Mouse (Mus musculus) hindbrain, embryonic 12.5 days (tissue): ENCODE measurements around the gene Opcml. TPM values are rescaled to one million over a fixed set of nuclear protein-coding genes. Genes with fewer than 3 reads are reported as not detected.
A peak's percentile ranks its signal among the peaks of the same experiment; 100 is the strongest.

Experiments used
- ATAC-seq: fragments of 200-750 bp; cut with Nextera tagmentation; 2 replicates; pipeline ENCODE4 v1.8.0; 2017; ENCODE audit warnings: moderate TSS enrichment; ENCODE audit not compliant: low FRiP score
- H3K27ac ChIP-seq: fragments of 300-500 bp; sonication (generic); 2 replicates; pipeline ENCODE4 v1.5.1; 2016; ENCODE audit warnings: mild to moderate bottlenecking
- H3K27me3 ChIP-seq: fragments of 300-500 bp; sonication (generic); 2 replicates; pipeline ENCODE4 v1.6.1; 2016; ENCODE audit warnings: mild to moderate bottlenecking
- H3K36me3 ChIP-seq: fragments of 300-500 bp; sonication (generic); 2 replicates; pipeline ENCODE4 v1.6.1; 2016; ENCODE audit warnings: mild to moderate bottlenecking
- H3K4me1 ChIP-seq: fragments of 300-500 bp; sonication (generic); 2 replicates; pipeline ENCODE4 v1.6.1; 2016
- H3K4me2 ChIP-seq: fragments of 300-500 bp; sonication (generic); replicated peaks from 2 replicates; pipeline ENCODE4 v1.6.1; 2016; ENCODE audit warnings: mild to moderate bottlenecking
- H3K4me3 ChIP-seq: fragments of 300-500 bp; sonication (generic); 2 replicates; pipeline ENCODE4 v1.5.1; 2016; ENCODE audit warnings: mild to moderate bottlenecking
- H3K9ac ChIP-seq: fragments of 300-500 bp; sonication (generic); 2 replicates; pipeline ENCODE4 v1.6.1; 2016; ENCODE audit warnings: mild to moderate bottlenecking, moderate library complexity
- H3K9me3 ChIP-seq: fragments of 300-500 bp; sonication (generic); replicated peaks from 2 replicates; pipeline ENCODE4 v1.6.1; 2016; ENCODE audit warnings: mild to moderate bottlenecking
- WGBS: fragments of 180-500 bp; shearing (Covaris S2); methylation state at CpG from one replicate; pipeline ENCODE4 v1.1.7; 2016; 5-methylcytosine and 5-hydroxymethylcytosine counted together
- polyA plus RNA-seq: library from polyadenylated mRNA; unstranded; fragments of >200 nt; fragmentation: Nextera tagmentation; extraction: Ambion mirVana; gene quantifications from 2 replicates; pipeline ENCODE4 v1.2.1, GENCODE M21; 2016

The Opcml gene
- polyA plus RNA-seq, 1 experiment from 2014 or later: 10.8 TPM

DNA sequence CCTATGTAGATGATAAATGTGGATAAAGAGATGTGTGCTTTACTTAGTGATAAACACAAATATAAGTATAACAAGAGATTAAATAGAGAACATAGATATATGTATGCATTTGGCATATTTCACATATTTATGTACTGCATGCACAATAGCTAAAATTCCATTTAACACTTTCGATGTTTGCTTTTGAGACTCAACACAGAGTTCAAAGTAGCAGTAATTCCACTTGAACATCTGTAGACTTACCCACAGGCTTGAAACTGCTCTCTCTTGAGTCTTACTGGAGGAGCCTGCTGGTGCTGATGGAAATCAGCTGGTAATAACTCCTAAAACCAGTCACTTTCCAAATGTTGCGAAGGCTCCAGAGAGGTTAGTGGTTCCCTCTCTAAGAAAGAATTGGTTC lies 258.6 kb downstream of the Opcml start:
- WGBS: 100% methylated on average over 2 of the region's 2 CpGs
- H3K27ac ChIP-seq: no peak overlapping the region

DNA sequence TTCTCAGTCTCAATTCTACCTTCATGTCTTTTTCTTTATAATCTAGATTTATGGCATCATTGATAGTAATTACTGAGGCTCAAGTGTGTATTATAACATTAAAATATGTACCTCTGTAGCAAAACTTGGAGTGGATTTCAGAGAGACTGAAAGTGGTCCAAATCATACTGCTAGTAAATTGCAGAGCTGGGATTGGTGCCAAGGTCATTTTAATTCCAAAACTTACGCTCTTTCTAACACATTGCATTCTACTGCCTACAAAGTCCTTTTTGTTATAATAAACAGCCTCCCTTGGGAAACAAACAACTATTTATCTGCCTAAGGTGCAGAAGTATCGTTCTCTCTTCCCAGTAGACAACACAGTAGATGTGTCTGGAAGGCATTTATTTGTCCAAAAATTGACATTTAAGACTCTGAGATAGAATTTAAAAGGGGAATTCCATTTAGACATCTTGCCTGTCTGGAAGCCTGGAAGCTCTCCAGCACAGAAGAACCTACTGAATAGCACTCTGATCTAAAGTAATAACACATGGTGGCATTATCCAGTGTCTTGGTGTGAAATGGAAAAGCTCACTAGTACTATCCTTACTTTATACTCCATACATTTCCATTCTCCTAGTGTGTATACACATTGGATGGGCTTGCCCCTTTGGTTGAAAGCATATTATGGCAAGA lies 266.7 kb downstream of the Opcml start:
- no peak overlapping the region for H3K4me2 ChIP-seq
- H3K27me3 ChIP-seq: no peaks in the 10 kb centered on the region
- WGBS: 74% methylated on average over 2 of the region's 2 CpGs
- no peak overlapping the region for H3K4me3 ChIP-seq
- H3K9ac ChIP-seq: no peak overlapping the region
- no peaks in the 10 kb centered on the region for H3K4me1 ChIP-seq
- no peaks in the 10 kb centered on the region for H3K9me3 ChIP-seq
- H3K36me3 ChIP-seq: no peaks in the 10 kb centered on the region
- no peak for ATAC-seq
- H3K27ac ChIP-seq: no peak overlapping the region

More for the DNA sequence above, 258.6 kb downstream of the Opcml start:
- H3K36me3 ChIP-seq: no peaks in the 10 kb centered on the region
- no peak overlapping the region for H3K9ac ChIP-seq
- H3K9me3 ChIP-seq: no peaks in the 10 kb centered on the region
- no peak overlapping the region for H3K4me3 ChIP-seq
- H3K27me3 ChIP-seq: no peaks in the 10 kb centered on the region
- no peaks in the 10 kb centered on the region for H3K4me1 ChIP-seq
- ATAC-seq: no peak
- no peak overlapping the region for H3K4me2 ChIP-seq

DNA sequence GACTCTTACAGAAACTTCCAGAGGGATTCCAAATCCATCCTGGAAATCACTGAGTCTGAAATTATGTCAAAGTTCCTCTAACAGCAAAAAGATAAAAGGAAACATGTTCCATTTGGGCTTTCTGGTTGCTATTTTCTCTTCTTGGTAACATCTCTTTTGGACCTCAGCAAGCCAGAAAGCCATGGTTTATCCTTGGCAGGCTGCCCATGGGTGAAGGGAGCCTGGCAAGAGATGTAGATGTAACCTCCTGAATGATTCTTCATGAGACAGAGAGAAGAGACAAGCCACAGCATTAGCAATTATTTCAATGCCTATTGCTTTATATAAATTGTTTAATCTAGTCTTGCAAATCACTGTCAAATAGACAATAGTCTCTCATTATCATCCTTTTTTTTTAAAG lies 274.6 kb downstream of the Opcml start:
- H3K4me3 ChIP-seq: no peak overlapping the region
- H3K4me2 ChIP-seq: no peak overlapping the region
- H3K27ac ChIP-seq: no peak overlapping the region
- H3K9ac ChIP-seq: no peak overlapping the region
- no peaks in the 10 kb centered on the region for H3K9me3 ChIP-seq
- no peak for ATAC-seq
- no peaks in the 10 kb centered on the region for H3K4me1 ChIP-seq
- H3K36me3 ChIP-seq: no peaks in the 10 kb centered on the region
- no peaks in the 10 kb centered on the region for H3K27me3 ChIP-seq

DNA sequence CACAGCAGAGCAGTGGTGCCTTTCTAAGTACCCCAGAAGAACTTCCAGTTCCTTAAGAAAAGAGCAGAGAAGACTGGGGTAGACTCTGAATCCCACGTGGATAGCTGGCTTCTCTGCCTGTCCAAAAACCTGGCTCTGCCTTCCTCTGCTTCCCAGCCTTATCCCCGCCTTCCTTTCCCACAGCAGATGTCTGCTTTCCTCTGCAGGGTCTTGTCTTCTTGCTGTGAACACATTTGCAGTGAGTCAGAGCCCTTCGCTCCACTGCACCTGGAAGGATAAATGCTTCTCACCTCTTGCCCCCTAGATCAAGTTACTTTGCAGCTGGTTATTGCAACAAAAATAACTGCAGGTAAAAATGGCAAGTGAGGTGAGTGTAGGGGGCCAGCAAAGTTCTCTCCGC lies 290.1 kb downstream of the Opcml start:
- H3K27ac ChIP-seq: no peak overlapping the region
- no peaks in the 10 kb centered on the region for H3K27me3 ChIP-seq
- peaks cover 12% of the 10 kb centered on the region for H3K4me1 ChIP-seq
- H3K4me3 ChIP-seq: no peak overlapping the region
- H3K9ac ChIP-seq: no peak overlapping the region
- no peak overlapping the region for H3K4me2 ChIP-seq
- 61% methylated on average over 4 of the region's 4 CpGs for WGBS
- no peaks in the 10 kb centered on the region for H3K36me3 ChIP-seq
- no peak for ATAC-seq
- H3K9me3 ChIP-seq: no peaks in the 10 kb centered on the region

DNA sequence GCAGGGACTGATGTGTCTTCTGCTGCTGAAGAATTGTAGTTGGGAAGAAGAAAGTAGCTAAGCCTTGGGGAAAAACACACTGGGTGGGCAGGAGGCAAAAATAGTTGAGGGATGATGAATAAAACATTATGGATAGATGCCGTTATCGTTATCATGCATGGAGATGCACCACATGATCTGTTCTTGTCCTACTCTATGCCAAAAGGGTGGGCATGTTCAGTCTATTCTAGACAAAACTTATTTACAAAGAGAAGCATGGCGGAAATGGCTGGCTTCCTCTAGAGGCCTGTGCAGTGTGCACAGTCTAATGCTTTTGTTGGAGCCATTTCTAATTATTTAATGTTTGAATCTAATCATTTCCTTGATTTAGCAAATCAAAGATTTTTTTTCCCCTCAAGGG lies 293.2 kb downstream of the Opcml start:
- no peak overlapping the region for H3K4me3 ChIP-seq
- WGBS: 73% methylated on average over 3 of the region's 3 CpGs
- H3K9ac ChIP-seq: no peak overlapping the region
- no peak for ATAC-seq
- no peaks in the 10 kb centered on the region for H3K9me3 ChIP-seq
- H3K27ac ChIP-seq: no peak overlapping the region
- H3K4me2 ChIP-seq: no peak overlapping the region
- H3K4me1 ChIP-seq: peaks cover 12% of the 10 kb centered on the region
- H3K27me3 ChIP-seq: no peaks in the 10 kb centered on the region
- no peaks in the 10 kb centered on the region for H3K36me3 ChIP-seq

DNA sequence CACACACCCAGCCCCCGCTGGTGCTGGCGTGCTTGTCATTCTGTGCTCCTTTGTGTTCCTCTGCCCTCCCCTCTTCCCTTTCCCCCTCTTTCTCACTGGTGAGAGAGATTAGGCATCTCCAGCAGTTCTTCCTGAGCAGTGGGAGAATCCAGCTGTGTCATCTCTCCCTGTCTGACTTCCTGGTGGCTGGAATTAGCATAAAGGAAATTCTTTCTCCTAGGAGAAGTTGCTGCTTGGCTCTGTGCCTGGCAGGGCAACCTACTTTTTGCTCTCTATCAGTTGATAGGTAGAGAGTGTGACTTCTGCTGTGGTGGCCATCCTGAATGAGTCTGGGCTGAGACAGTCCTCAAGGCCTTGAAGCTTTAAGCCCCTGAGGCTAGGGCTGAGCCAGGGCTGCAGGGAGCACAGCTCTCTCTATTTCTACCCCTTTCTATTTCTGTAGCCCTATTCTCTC lies 293.7 kb downstream of the Opcml start:
- no peak overlapping the region for H3K4me3 ChIP-seq
- no peak overlapping the region for H3K27ac ChIP-seq
- 1% methylated on average over 2 of the region's 2 CpGs for WGBS
- H3K9ac ChIP-seq: no peak overlapping the region
- no peaks in the 10 kb centered on the region for H3K9me3 ChIP-seq
- H3K4me1 ChIP-seq: peaks cover 12% of the 10 kb centered on the region
- no peaks in the 10 kb centered on the region for H3K27me3 ChIP-seq
- no peaks in the 10 kb centered on the region for H3K36me3 ChIP-seq
- ATAC-seq: peak; percentile 72
- H3K4me2 ChIP-seq: no peak overlapping the region

DNA sequence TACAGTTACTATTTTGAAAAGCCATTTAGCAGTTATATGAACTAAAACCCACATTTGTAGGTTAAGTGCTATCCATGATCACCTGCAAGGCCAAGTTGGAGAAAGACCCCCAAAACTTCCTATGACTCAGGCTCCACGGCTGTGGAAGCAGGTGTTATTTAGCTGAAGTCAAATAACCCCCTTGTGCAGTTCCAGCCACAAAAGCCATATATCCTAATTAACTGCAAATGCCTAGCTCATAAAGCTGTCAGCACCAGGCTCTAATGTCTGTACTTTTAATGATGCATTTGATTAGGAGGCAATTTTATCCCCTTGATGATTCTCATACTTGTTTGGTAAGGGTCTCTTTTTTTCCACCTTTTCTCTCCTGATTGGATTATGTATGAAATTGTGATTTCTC lies 300.8 kb downstream of the Opcml start:
- no peak for ATAC-seq
- no peak overlapping the region for H3K4me2 ChIP-seq
- no peak overlapping the region for H3K27ac ChIP-seq
- H3K9me3 ChIP-seq: no peaks in the 10 kb centered on the region
- no peaks in the 10 kb centered on the region for H3K36me3 ChIP-seq
- no peaks in the 10 kb centered on the region for H3K4me1 ChIP-seq
- H3K27me3 ChIP-seq: no peaks in the 10 kb centered on the region
- no peak overlapping the region for H3K9ac ChIP-seq
- WGBS: 58% methylated on average over 1 of the region's 1 CpGs
- H3K4me3 ChIP-seq: no peak overlapping the region

DNA sequence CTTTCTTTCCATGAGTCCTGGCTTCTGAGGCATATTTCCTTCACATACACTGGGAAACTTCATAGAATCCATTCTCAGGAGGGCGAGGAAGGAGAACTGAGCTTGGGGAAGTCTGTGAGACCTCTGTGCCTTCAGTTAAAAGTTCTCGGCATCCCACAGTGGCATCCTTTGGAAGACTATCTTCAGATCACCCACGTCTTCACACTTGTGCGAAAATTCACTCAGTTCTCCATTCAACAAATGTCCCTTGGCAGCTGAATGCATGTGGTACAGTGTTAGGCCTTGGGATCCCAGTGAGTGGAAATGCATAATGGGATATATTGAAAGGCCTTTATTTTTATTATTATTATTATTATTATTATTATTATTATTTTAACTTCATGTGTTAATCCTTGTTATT lies 304.1 kb downstream of the Opcml start:
- no peaks in the 10 kb centered on the region for H3K36me3 ChIP-seq
- no peaks in the 10 kb centered on the region for H3K27me3 ChIP-seq
- no peak overlapping the region for H3K4me3 ChIP-seq
- H3K9ac ChIP-seq: no peak overlapping the region
- 91% methylated on average over 4 of the region's 4 CpGs for WGBS
- H3K27ac ChIP-seq: no peak overlapping the region
- no peak for ATAC-seq
- H3K4me2 ChIP-seq: no peak overlapping the region
- no peaks in the 10 kb centered on the region for H3K9me3 ChIP-seq
- no peaks in the 10 kb centered on the region for H3K4me1 ChIP-seq

DNA sequence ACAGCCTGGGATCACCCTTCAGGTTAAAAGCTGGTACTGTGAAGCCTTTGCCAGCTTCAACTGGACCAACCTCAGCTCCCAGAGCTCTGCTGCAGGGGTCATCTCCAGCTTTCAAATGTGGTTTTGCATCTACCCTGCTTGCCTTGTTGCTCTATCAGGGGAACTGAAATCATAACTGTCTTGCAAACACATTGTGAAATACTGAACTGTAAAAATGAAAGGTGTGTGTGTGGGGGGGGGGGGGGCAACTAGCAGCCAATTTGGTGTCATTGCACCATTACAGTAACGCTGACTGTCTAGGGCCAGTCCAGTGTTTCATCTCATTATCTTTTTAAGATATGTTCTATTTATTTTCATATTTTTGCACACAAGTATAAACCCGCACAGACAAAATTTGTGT lies 305.6 kb downstream of the Opcml start:
- H3K27ac ChIP-seq: no peak overlapping the region
- 94% methylated on average over 2 of the region's 2 CpGs for WGBS
- no peak for ATAC-seq
- H3K27me3 ChIP-seq: no peaks in the 10 kb centered on the region
- no peaks in the 10 kb centered on the region for H3K4me1 ChIP-seq
- H3K9ac ChIP-seq: no peak overlapping the region
- H3K36me3 ChIP-seq: no peaks in the 10 kb centered on the region
- no peaks in the 10 kb centered on the region for H3K9me3 ChIP-seq
- H3K4me3 ChIP-seq: no peak overlapping the region
- no peak overlapping the region for H3K4me2 ChIP-seq

DNA sequence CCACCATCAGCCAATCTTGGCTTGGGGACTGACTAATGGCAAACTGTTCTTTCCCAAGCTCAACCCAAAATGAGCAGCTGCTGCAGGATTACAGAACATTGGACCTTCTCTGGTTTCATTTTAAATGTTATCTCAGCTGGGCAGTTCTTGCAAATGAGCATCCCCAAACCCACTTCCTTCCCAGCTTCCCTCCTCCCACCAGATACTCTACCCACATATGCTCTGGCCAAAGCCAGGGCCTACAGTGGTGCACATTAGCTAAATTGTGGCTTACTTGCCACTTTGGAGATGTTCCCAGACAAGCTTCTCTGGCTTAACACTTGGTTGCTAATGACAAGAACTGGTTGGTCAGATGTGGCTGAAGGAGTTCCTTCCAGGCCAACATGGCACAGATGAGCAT lies 311.4 kb downstream of the Opcml start:
- H3K27me3 ChIP-seq: no peaks in the 10 kb centered on the region
- no peak overlapping the region for H3K9ac ChIP-seq
- H3K4me3 ChIP-seq: no peak overlapping the region

DNA sequence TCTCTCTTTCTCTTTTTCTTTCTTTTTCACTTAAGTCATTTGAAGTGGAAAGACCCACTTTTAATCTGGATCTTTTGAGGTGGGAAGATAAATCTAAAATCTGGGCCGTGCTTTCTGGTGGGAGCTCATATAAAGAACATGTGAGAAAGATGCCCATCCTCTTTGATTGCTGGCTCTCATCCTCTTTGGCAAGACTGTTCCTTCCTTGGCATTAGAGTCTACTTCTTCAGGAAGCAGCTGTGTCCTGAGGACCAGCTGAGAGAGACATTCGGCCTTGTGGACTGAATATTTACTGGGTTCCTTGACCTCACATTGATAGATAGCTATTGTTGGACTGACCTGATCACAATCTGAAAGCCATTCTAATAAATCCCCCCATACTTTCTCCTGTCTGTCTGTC lies 331.3 kb downstream of the Opcml start:
- Histone ChIP-seq H3K4me2 (no peak overlapping the region), H3K9me3 (no peaks in the 10 kb centered on the region), H3K36me3 (no peaks in the 10 kb centered on the region), H3K27ac (no peak overlapping the region), H3K27me3 (no peaks in the 10 kb centered on the region), H3K9ac (no peak overlapping the region), H3K4me3 (no peak overlapping the region), H3K4me1 (0 out of 2 replicates have a peak, but pooled peaks cover 2% of the 10 kb centered on the region)
- ATAC-seq: no peak
- WGBS: 82% methylated on average over 2 of the region's 2 CpGs

More for the DNA sequence above, 311.4 kb downstream of the Opcml start:
- Histone ChIP-seq H3K36me3 (no peaks in the 10 kb centered on the region), H3K4me2 (no peak overlapping the region), H3K27ac (no peak overlapping the region), H3K4me1 (no peaks in the 10 kb centered on the region), H3K9me3 (no peaks in the 10 kb centered on the region)
- no peak for ATAC-seq

DNA sequence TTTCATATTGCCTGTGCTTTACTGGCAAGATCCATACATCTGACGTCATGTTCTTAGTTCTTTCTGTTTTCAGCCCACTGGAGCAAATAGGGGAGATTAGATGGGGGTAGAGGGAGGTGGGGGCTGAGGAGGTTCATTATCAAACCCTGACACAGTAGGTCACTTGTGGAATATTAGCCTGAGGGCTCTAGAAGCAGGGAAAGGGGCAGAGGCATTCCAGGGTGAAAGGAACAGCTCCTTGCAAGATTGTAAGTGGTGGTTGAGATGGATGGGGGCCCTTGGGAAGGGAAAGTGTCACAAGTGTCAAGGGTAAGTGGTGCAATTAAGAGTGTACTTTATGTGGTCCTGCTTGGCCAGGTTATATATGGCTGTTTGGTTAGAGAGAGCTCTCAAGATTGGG lies 338.2 kb downstream of the Opcml start:
- no peak overlapping the region for H3K4me3 ChIP-seq

DNA sequence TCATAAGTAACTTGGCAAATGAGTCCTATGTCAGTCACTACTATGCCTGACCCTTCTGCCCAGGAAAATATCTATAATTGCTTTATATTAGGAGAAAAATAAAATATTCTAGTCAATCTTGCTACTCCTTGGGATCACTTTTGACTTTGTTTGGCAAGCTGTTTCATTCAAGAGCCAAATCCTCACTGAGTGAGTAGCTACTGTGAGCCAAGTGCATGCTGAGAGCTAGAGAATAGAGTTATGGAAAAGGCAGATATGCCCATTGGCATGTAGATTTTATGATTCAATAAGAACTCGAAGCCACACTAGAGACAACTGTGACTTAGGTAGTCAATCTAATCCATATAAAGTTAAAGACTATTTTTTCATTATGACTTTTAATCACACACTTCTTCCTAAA lies 340.9 kb downstream of the Opcml start:
- H3K36me3 ChIP-seq: no peaks in the 10 kb centered on the region
- no peak overlapping the region for H3K4me2 ChIP-seq
- H3K4me3 ChIP-seq: no peak overlapping the region
- 82% methylated on average over 1 of the region's 1 CpGs for WGBS
- H3K27me3 ChIP-seq: no peaks in the 10 kb centered on the region
- no peaks in the 10 kb centered on the region for H3K9me3 ChIP-seq
- no peak overlapping the region for H3K27ac ChIP-seq
- no peak overlapping the region for H3K9ac ChIP-seq
- peaks cover 7% of the 10 kb centered on the region; the same call in 1 of the 2 replicates for H3K4me1 ChIP-seq
- ATAC-seq: no peak

More for the DNA sequence above, 338.2 kb downstream of the Opcml start:
- H3K4me2 ChIP-seq: no peak overlapping the region
- H3K9ac ChIP-seq: no peak overlapping the region
- H3K4me1 ChIP-seq: 0 out of 2 replicates have a peak, but pooled peaks cover 2% of the 10 kb centered on the region
- no peaks in the 10 kb centered on the region for H3K36me3 ChIP-seq
- no peak for ATAC-seq
- H3K27me3 ChIP-seq: no peaks in the 10 kb centered on the region
- 57% methylated on average over 1 of the region's 1 CpGs for WGBS
- no peak overlapping the region for H3K27ac ChIP-seq
- no peaks in the 10 kb centered on the region for H3K9me3 ChIP-seq
